Mouse (Mus musculus) stomach, postnatal 0 days (tissue): Measurements from ENCODE around the gene Chchd6.

Source experiments
- CTCF ChIP-seq: IDR thresholded peaks from 2 replicates; pipeline ENCODE4 v1.5.1; 2016; ENCODE audit warnings: antibody characterized with exemption, low read depth, mild to moderate bottlenecking, moderate library complexity
- EP300 ChIP-seq: optimal IDR thresholded peaks from 2 replicates; pipeline ENCODE3; 2016; ENCODE audit warnings: antibody characterized with exemption

DNA sequence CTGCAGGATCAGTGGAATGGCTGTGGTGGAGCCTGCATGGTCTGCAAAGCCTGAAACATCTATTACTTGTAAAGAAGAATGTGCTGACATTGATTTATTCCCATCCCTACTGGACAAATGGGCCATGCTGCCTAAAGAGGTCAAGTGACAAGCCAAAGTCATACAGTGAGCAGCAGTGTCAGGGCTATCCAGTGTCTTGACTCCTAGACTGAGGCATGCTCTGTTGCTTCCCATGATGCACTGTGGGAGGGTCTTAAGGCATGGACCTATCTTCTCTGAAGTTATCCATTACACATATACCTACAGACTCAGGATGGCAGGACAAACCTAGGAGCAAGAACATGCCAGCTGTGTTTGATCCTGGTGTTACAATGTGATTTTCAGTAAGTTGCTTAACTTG is 175.3 kb downstream of the Chchd6 start:
- no peak for TF ChIP-seq CTCF
- TF ChIP-seq EP300: no peak
